Mouse (Mus musculus): ENCODE results near the gene Agrp.

- TF ChIP-seq CTCF (IDR thresholded peaks at IDR 0.05; ENCODE audit: low read depth, low read length) = no peak
- TF ChIP-seq TAL1 (conservative IDR thresholded peaks at IDR 0.05; ENCODE audit: low read depth, low read length) = no peak
- TF ChIP-seq POLR2AphosphoS5 (IDR thresholded peaks at IDR 0.05; ENCODE audit: insufficient replicate concordance, low read depth, low read length) = no peak
Measured at GRCm38 (mm10) chr8:105528206-105528605, 109.0 kb downstream of the Agrp start.
